Mouse (Mus musculus) heart, embryonic 14.5 days (tissue): ENCODE results near the gene Uxt. TPM values are rescaled to one million over a fixed set of nuclear protein-coding genes. Genes with fewer than 3 reads are reported as not detected.

Experiments used
- polyA plus RNA-seq: library from polyadenylated mRNA; unstranded; fragments of >200 nt; fragmentation: Nextera tagmentation; extraction: Ambion mirVana; gene quantifications from 2 replicates; pipeline ENCODE4 v1.2.1, GENCODE M21; 2014

Uxt gene
- polyA plus RNA-seq, 1 experiment from 2014 or later = 51.1 TPM

Other genes with a start within 250 kb of the Uxt start
- 95.2 and 95.7 TPM in 2 replicates for gene Araf, start 164.2 kb downstream of the Uxt start, polyA plus RNA-seq
- 32.3 and 33.8 TPM in 2 replicates for gene Timp1, start 91.9 kb downstream of the Uxt start, polyA plus RNA-seq
- gene Syn1, start 41.0 kb downstream of the Uxt start, polyA plus RNA-seq = 0.08 and 0.38 TPM in 2 replicates
- gene Cfp, start 30.5 kb downstream of the Uxt start, polyA plus RNA-seq = 2.5 and 4.3 TPM in 2 replicates
- 5.3 and 7.1 TPM in 2 replicates for gene Elk1, start 11.4 kb downstream of the Uxt start, polyA plus RNA-seq
- gene Zfp182, start 100.3 kb upstream of the Uxt start, polyA plus RNA-seq = 4.0 and 4.8 TPM in 2 replicates
- not detected in 2 replicates for gene Spaca5, start 106.4 kb upstream of the Uxt start, polyA plus RNA-seq
- gene Zfp300, start 127.5 kb upstream of the Uxt start, polyA plus RNA-seq = 0.92 and 1.1 TPM in 2 replicates
- not detected in 2 replicates for gene Ssxa1, start 153.8 kb upstream of the Uxt start, polyA plus RNA-seq
- not detected in 2 replicates for gene Gm21876, start 213.6 kb upstream of the Uxt start, polyA plus RNA-seq